Mouse (Mus musculus): ENCODE measurements around the gene Cpne6.

Cpne6 gene

GRCm38 (mm10) chr14:55497449-55497821 lies 12.8 kb upstream of the Cpne6 start:
- DNase-seq (ENCODE audit: low spot score) = peak; percentile 88

DNA sequence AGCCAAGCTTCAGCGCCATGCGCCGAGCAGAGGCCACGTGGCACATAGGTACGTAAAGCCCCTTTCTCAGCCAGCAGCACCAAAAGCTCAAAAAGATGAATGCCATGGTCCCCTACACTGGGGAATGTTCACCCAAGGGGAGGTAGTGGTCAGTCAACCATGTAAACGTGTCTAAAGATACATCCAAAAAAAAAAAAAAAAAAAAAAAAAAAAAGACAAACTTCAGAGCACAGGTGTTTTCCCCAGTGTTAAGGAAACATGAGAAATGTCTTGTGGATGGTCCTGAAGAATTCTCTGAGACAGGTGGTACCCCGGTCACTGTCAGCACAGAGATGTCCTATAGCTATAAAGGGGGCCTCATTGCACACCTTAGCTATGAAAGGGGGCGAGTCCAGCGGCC lies 4.6 kb upstream of the Cpne6 start:
- DNase-seq (ENCODE audit: low spot score) = no peak

DNA sequence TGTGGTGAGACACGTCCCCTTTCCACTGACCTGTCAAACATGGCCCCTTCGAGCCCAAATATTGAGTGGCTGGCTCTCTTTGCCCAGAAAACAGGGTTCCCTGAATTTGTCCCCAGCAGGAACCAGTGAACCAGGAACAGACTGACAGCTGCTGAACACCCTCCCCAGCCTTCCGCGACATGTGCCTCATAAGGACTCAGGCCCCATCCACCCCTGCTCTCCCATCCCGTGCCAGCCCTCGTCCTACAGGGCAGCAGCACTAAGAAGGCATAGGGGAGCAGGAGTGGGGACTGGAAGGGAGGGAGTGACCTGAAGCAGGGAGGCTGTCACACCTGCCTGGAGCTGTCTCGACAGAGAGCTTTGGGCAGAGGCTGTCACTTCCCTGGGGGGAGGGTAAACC lies 2.4 kb upstream of the Cpne6 start:
- no peak for DNase-seq (ENCODE audit: low spot score)

GRCm38 (mm10) chr14:55509540-55509939 lies 705 bp upstream of the Cpne6 start:
- DNase-seq (ENCODE audit: low spot score) = no peak

- no peak for DNase-seq (ENCODE audit: low spot score)
These were observed 792 bp downstream of the Cpne6 start for GRCm38 (mm10) chr14:55511037-55511436.

DNA sequence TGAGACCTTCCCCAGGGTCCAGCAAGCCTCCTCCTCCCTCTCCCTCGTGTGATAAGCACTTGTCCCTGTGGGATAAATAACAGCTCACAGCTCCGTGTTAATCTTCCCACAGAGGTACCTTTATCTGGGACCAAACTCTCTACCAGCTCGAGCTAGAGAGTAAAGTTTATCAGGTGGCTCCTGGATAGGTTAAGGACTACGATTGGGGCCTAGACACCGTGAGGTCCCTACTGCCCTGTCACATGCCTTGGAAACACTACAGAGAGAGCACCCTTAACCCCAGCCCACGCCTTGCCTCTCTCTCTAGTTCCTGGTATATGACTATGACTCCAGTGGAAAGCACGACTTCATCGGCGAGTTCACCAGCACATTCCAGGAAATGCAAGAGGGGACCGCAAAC lies 3.7 kb downstream of the Cpne6 start:
- DNase-seq (ENCODE audit: low spot score) = no peak

GRCm38 (mm10) chr14:55515846-55516245 lies 5.6 kb downstream of the Cpne6 start:
- DNase-seq (ENCODE audit: low spot score) = no peak

DNA sequence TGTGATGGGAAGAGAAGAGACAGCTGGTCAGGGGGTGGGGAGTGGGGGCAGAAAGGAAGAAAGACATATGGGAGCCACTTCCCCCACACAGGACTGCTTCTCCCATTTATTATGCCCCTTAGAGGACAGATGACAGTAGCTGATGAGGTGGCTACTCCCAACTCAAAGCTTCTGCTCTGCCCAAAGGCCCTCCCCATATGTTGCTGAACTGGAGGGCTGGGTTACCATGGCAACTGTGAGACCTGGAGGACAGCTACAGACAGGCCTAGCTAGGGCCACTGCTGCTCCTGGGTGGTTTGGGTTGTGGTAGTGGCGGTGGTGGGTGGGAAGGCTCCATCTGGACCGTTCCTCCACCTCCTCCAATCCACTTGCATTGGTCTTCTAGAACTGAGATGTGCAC lies 8.7 kb downstream of the Cpne6 start:
- DNase-seq (ENCODE audit: low spot score) = peak; percentile 51

GRCm38 (mm10) chr14:55519604-55520003 lies 9.4 kb downstream of the Cpne6 start:
- DNase-seq (ENCODE audit: low spot score) = no peak

- DNase-seq (ENCODE audit: low spot score) = peak; percentile 40
These were observed 10.5 kb downstream of the Cpne6 start for GRCm38 (mm10) chr14:55520451-55521361.

DNA sequence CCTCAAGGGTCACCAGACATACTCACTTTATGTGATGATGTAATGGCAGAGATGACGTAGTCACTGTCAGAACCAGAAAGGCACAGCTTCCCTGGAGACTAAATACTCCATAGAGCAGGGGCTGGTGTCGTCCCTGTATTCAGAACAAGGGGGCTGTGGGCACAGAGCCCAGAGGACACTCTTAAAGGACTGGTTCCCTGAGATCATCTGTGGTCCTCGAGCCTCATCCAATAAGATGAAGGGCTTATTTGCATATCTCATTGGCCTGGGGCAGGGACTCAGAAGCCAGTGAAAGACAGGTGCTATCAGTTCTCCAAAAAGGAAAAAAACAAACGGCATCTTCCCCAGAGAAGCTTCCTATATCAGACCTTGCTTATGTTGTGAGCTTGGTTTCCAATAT lies 13.8 kb downstream of the Cpne6 start:
- DNase-seq (ENCODE audit: low spot score) = no peak

DNA sequence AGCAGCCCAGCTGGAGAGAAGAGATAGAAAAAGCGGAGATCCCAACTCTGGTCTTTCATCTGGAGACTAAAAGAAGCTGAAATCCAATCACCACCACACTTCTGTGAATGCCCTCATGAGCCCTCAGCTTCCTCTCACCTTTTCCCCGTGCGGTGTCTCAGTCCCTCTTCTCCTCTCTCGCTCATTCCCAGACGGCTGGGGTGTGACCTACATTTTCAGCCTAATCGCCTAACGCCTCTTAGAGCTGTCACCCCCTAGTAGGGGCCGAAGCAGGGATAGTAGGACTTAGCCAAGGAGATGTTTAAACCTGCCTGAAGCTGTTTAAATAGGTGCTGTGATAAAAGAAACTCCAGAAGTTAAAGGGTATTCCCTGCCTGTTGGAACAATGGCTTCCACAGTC lies 14.5 kb downstream of the Cpne6 start, which contains the start of gene Nrl:
TSS of gene Nrl (minus strand) at position 197 of the 400 bp plus-strand sequence.
- no peak for DNase-seq (ENCODE audit: low spot score)

DNA sequence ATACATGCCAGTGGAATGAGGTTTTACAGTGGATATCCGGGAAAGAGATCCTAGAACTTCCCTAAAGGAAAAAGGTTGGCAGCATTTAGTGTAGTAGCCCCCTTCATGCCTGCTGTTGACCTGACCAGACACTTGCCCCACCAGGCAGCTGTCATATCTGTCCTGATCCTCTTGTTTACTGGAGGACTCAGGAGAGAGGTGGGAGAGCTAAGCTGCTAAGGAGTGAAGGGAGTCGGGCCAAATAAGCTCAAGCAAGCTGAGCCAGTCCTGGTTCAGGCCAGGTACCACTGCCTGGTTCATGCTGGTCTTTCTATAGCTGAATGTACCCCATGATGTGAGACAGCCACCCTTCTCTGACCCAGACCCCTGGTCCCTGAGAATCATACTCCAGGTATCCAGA lies 16.4 kb downstream of the Cpne6 start:
- DNase-seq (ENCODE audit: low spot score) = no peak

DNA sequence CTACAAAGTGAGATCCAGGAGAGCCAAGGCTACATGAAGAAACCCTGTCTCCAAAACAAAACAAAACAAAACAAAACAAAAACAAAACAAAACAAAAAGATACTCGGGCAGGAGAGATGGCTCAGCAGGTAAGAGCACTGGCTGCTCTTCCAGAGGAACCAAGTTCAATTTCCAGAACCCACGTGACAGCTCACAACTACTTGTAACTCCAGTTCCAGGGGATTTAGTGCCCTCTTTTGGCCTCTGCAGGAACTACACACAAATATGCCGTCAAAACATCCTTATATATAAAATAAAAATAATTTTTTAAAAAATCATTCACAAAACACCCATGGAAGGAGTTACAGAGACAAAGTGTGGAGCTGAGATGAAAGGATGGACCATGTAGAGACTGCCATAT lies 17.7 kb downstream of the Cpne6 start:
- peak; percentile 50 for DNase-seq (ENCODE audit: low spot score)

DNA sequence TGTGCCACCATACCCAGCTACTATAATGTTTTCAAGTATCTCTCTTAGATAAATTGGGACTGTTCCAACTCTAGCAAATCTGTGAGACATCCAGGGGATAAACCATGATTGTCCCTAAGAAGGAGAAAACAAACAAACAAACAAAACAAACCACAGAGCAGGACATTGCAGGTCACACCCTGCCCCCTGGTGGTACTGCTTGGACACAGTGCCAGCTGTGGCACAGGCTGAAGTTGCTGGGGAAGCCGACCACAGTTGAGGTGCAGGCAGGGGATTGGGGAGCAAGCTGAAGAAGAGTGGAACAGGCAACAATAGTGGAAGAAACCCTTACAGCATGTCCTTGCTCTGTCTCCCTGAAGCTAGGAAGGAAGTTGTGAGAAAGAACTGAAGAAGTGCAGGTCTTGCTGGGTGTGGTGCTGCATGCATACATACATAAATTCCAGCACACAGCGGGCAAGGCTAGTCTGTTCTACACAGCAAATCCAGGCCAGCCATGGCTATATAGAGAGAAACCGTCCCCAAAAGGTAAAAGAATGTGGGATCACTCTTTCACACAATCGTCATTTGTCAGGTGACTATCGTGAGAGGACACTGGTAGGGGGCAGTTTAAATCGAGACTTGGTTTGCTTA lies 26.0 kb downstream of the Cpne6 start:
- no peak for DNase-seq (ENCODE audit: low spot score)

- DNase-seq (ENCODE audit: low spot score) = peak; percentile 96
These were observed 30.0 kb downstream of the Cpne6 start, which contains the start of gene Pck2 for GRCm38 (mm10) chr14:55540067-55540786. Pck2 (plus strand) TSS chr14:55540266.

DNA sequence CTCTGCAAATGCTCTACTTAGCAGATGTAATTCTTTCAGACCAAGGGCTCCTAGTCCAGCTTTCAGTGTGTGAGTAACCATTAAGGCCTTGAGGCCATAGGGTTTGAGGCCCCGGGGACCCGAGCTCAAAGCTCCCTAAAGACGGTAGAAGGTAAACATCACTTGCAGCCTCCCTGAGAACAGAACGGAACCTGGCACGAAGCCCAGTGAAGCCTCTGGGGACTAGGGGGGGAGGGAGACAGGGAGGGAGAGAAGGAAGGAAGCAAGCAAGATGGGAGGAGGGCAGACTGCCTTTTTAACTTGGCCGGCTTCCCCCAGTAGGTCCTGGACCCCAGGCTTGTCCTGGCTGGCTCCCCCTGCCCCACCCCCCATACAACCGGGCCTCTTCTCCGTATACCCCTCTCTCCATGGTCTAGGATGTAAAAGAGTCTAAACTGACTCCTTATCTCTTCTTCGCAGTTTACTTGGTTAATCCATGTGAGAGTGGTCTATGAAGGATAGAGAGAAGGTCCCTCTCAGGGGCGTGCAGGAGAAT lies 30.6 kb downstream of the Cpne6 start:
- DNase-seq (ENCODE audit: low spot score) = peak; percentile 85

DNA sequence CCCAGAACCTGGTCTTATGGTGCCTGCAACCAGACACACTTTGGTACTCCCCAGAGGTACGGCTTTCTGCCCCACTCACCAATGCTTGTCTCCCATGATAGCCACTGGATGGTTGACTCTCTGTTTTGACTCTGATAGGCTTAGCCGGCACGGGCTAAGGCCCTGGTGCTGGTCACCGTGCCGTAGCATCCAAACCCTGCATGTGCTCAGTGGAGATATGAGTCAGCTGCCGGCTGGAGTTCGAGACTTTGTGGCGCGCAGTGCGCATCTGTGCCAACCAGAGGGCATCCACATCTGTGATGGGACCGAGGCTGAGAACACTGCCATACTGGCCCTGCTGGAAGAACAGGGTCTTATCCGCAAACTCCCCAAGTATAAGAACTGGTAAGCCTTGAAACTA lies 32.0 kb downstream of the Cpne6 start:
- no peak for DNase-seq (ENCODE audit: low spot score)

DNA sequence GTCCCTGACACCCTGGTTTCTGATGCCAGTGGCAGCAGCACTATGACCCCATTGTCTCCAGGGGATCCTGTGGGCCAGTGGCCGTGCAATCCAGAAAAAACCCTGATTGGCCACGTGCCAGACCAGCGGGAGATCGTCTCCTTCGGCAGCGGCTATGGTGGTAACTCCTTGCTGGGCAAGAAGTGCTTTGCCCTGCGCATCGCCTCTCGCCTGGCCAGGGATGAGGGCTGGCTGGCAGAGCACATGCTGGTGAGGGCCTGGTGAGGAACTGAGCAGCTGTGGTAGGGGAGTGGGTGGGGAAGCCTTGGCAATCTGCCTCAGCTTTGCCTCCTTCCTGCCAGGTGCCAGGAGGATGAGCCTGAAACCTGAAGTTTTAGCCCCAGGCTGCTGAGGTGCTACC lies 34.1 kb downstream of the Cpne6 start:
- DNase-seq (ENCODE audit: low spot score) = peak; percentile 69

DNA sequence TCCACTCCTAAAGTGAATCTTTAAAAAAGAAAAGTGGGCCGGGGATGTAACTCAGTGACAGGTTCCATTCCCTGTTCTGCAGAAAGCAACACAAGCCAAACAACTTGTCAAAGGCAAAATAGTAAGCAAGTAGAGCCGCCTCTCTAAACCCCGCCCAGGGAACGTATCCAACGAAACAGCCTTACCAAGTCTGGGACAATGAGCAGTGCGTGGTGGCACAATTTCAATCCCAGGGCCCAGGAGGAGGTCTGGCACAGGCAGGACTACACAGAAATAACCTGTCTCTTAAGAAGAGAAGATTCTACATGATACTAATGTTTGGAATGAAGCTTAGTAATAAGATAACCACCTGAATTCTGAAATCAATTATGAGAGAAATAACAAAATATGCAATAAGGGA lies 39.9 kb downstream of the Cpne6 start:
- no peak for DNase-seq (ENCODE audit: low spot score)

- no peak for DNase-seq (ENCODE audit: low spot score)
These were observed 41.1 kb downstream of the Cpne6 start for GRCm38 (mm10) chr14:55551347-55551746.

DNA sequence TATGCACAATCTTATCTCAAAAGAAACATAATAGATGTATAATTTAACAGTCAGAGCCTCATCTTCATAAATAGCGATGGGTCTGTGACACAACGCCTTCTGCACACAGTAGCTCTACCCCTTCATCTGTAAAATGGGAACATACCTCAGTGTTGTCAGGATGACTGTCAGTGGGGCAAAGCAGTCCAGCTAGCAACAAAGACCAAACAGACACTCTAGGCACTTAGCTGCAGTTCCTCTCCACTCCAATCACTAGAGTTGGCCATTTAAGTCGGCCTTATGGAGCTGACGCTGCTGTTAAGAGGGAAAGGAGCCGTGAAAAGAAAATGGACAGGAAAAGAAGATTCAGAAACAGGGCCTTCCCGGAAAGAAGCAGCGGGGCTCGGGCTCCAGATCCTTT lies 41.5 kb downstream of the Cpne6 start:
- DNase-seq (ENCODE audit: low spot score) = no peak

DNA sequence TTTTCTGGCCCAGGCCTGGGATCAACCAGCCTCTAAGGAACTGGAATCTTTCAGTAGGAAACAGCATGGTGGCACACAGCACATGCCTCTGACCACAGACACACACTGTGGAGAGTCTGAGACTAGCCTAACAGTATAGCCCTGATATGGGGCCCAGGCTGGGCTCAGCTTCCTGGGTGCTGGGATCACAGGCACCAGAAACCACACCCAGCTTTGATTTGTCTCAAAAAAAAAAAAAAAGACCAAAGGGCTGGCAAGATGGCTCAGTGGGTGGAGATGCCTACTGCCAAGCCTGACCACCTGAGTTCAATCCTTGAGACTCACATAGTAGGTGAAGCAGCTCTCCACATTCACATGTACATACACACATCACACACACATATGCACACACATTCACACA lies 44.4 kb downstream of the Cpne6 start:
- no peak for DNase-seq (ENCODE audit: low spot score)

Data from MN1 (cell line).